Mouse (Mus musculus): ENCODE results near the gene Capns1. TPM values are rescaled to one million over a fixed set of nuclear protein-coding genes. Genes with fewer than 3 reads are reported as not detected.
"Not testable (repeated sequence)": the region's sequence is repeated elsewhere in the genome, so short reads cannot be mapped to it uniquely, and the experiment has no call there.

Capns1 gene
- polyA plus RNA-seq (2016; fragmentation: Nextera tagmentation; extraction: Ambion mirVana), result 52.1 and 55.5 TPM in 2 replicates

DNA sequence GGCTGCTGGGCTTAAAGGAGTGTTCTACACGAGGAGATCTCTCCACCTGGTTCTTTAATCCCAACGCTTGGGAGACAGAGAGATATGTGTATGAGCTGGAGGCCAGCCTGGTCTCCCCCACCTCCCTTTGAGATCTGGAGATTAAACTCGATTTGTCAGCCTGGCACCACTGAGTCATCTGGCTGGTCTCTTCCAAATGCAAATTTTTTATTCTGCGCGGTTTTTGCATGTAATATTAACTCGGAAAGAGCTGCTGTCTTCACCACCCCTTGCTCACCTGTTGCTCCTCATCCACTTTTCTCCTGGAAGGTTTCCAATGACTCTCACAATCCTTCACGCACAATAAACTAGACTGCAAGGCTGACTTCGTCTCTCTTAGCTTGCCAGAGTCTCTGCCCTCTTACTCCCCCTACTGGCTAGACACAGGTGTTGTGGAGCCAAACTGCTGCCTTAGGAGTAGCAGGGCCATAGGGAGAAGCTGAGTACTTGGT lies at the start of gene Capns1:
Gene Capns1, minus strand, starts transcription at position 331 of the 491 bp plus-strand sequence.
- Histone ChIP-seq H3K27ac (replicated peaks) (no peak within 1 kb of the TSS), H3K4me1 (peaks cover 16% of the 10 kb centered on the region), H3K9me3 (replicated peaks) (no peaks in the 10 kb centered on the region), H3K36me3 (no peaks in the 10 kb centered on the region), H3K4me3 (peak within 1 kb of the TSS; percentile 23; the same call in 1 of the 2 replicates), H3K27me3 (ENCODE audit: low read depth, poor library complexity, severe bottlenecking) (no peaks in the 10 kb centered on the region)
- peak; percentile 70 for DNase-seq (ENCODE audit: low spot score)
- 12% methylated on average over 8 of the region's 8 CpGs for WGBS

DNA sequence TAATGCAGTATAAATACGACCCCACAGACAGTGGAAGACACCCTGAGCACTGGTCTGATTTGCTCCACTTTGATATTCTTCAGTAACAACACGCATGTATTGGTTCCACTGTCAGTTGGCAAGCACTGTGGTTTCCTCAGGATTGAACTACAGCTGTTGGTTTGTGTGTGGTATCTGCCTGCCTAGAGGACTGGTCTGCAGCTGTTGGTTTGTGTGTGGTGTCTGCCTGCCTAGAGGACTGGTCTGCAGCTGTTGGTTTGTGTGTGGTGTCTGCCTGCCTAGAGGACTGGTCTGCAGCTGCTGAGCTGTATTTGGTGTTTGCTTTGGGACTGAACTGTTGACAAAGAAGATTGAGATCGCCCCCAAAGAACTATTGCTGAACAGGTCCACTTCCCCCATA lies 38.8 kb upstream of the Capns1 start:
- WGBS, result 95% methylated on average over 3 of the region's 3 CpGs
- not testable (repeated sequence) for H3K27ac ChIP-seq (replicated peaks); H3K27me3 ChIP-seq (ENCODE audit: low read depth, poor library complexity, severe bottlenecking); DNase-seq (ENCODE audit: low spot score); H3K9me3 ChIP-seq (replicated peaks); H3K4me3 ChIP-seq
- peaks cover 57% of the 10 kb centered on the region for H3K36me3 ChIP-seq
- H3K4me1 ChIP-seq, result peaks cover 13% of the 10 kb centered on the region

DNA sequence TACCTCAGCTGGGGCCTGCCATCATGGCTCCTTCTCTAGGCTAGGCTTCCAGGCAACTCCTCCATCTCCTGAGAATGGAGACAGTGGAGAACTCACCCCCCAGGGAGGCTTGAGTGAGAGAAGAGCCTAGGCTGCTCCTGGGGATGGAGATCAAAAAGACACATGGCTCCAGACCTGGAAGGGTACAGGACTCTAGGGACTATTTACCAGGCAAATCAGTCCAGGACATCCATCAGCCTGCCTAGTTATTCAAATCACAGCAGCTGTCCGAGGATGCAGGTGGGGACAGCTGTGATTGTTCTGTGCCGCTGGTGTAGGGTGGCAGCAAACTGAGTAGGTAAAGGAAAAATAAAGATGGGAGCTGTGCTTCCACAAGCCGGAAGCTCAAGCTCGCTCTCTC lies 37.0 kb upstream of the Capns1 start, which contains the start of gene Ovol3:
Gene Ovol3, minus strand, starts transcription at position 101 of the 400 bp plus-strand sequence.
- Histone ChIP-seq H3K9me3 (replicated peaks) (no peaks in the 10 kb centered on the region), H3K27me3 (ENCODE audit: low read depth, poor library complexity, severe bottlenecking) (no peaks in the 10 kb centered on the region), H3K4me3 (no peak within 1 kb of the TSS), H3K4me1 (peaks cover 19% of the 10 kb centered on the region), H3K27ac (replicated peaks) (no peak within 1 kb of the TSS), H3K36me3 (peaks cover 39% of the 10 kb centered on the region)
- WGBS, result 91% methylated on average over 4 of the region's 4 CpGs
- DNase-seq (ENCODE audit: low spot score), result no peak

DNA sequence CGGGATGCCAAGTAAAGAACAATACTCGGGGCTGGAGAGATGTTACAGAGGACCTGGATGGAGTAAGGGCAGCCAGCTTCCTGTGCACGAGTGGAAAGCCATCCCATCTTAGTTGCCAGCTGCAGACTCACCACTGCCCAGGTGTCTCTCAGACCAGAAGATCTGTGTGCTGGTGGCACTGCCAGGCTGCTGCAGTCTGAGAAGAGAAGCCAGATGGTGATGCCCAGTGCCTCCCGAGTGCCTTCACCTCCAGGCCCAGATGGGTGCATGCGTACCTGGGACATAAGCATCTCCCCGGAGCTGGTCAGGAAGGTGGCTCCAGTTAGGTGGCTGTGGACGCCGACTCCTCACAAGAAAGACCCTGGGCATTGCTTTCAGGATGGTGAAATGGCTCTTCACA lies 36.5 kb upstream of the Capns1 start:
- H3K9me3 ChIP-seq (replicated peaks), result no peaks in the 10 kb centered on the region
- DNase-seq (ENCODE audit: low spot score), result no peak
- H3K4me1 ChIP-seq, result peaks cover 22% of the 10 kb centered on the region
- H3K36me3 ChIP-seq, result peaks cover 34% of the 10 kb centered on the region
- H3K4me3 ChIP-seq, result no peak overlapping the region
- WGBS, result 89% methylated on average over 8 of the region's 8 CpGs
- H3K27me3 ChIP-seq (ENCODE audit: low read depth, poor library complexity, severe bottlenecking), result no peaks in the 10 kb centered on the region
- H3K27ac ChIP-seq (replicated peaks), result no peak overlapping the region

DNA sequence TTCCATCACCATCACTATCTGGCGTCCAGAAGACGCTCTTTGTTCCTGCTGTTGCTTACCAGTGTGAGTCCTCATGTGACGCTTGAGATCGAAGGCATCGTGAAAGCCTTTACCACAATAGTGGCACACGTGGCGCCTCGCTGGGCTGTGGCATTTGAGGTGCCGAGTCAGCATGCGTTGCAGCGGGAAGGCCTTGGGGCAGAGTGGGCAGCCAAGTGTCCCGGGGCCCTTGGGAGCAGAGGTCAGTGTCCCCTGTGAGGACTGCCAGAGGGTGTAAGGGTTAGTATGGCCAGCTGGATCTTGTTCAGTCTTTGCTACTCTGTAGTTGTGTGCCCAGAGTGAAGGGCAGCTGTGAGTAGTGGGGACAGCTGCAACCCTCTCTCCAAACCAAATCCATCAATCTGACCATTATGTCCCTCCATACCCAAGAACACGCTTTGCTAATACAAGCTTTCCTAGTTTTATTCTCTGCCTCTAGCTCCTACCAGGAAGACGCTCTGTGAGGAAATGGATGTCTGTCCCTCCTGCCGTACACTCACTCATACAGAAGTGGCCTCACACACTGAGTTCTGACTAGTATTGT lies 35.8 kb upstream of the Capns1 start:
- 94% methylated on average over 15 of the region's 15 CpGs for WGBS
- H3K4me1 ChIP-seq, result peaks cover 22% of the 10 kb centered on the region
- H3K27ac ChIP-seq (replicated peaks), result no peak overlapping the region
- no peak for DNase-seq (ENCODE audit: low spot score)
- H3K27me3 ChIP-seq (ENCODE audit: low read depth, poor library complexity, severe bottlenecking), result no peaks in the 10 kb centered on the region
- H3K9me3 ChIP-seq (replicated peaks), result no peaks in the 10 kb centered on the region
- peaks cover 33% of the 10 kb centered on the region for H3K36me3 ChIP-seq
- no peak overlapping the region for H3K4me3 ChIP-seq

DNA sequence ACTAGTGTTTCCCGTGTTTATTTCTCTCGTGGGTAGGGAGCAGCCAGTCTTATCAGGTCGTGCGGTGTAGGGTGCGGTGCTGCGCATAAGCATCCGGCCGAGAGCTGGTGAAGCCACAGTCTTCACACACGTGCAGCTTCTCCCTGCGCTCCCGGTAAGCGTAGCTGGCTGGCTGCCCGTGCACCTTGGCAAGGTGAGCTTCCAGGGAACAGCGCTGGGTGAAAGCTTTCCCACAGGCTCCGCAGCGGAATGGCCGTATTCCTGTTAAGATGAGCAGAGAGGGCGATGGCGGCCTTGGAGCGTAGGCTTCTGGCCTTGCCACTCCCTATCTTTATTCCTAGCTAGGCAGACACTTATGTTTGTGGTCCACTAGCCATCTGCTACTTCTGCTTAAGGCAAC lies 34.8 kb upstream of the Capns1 start:
- no peak for DNase-seq (ENCODE audit: low spot score)
- no peaks in the 10 kb centered on the region for H3K27me3 ChIP-seq (ENCODE audit: low read depth, poor library complexity, severe bottlenecking)
- H3K9me3 ChIP-seq (replicated peaks), result no peaks in the 10 kb centered on the region
- peaks cover 22% of the 10 kb centered on the region for H3K4me1 ChIP-seq
- no peak overlapping the region for H3K27ac ChIP-seq (replicated peaks)
- 88% methylated on average over 20 of the region's 20 CpGs for WGBS
- peak overlapping the region; percentile 83 for H3K4me3 ChIP-seq
- H3K36me3 ChIP-seq, result peaks cover 38% of the 10 kb centered on the region

DNA sequence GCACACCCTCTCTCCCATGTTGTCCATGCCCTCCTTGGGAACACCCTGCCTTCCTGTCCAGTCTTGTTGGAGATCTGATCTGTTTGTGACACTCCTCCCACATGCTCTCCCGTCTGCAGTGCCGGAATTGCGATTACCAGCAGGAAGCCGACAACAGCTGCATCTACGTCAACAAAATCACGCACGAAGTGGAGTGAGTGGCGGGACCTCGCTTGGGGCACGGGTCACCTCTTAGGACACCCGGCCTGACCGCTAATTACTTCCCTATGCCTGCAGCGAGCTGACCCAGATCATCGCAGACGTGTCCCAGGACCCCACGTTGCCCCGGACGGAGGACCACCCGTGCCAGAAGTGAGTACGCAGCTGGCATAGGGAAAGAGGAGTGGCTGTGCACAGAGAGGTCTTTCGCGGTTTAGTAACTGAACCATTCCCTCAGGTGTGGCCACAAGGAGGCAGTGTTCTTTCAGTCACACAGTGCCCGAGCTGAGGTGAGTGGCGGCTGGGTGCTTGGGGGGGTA lies 34.1 kb upstream of the Capns1 start:
- peak overlapping the region; percentile 83 for H3K4me3 ChIP-seq
- H3K27ac ChIP-seq (replicated peaks), result peak overlapping the region; percentile 96
- H3K4me1 ChIP-seq, result peaks cover 22% of the 10 kb centered on the region
- no peaks in the 10 kb centered on the region for H3K9me3 ChIP-seq (replicated peaks)
- peaks cover 45% of the 10 kb centered on the region for H3K36me3 ChIP-seq
- WGBS, result 8% methylated on average over 24 of the region's 24 CpGs
- peak; percentile 55 for DNase-seq (ENCODE audit: low spot score)
- no peaks in the 10 kb centered on the region for H3K27me3 ChIP-seq (ENCODE audit: low read depth, poor library complexity, severe bottlenecking)

DNA sequence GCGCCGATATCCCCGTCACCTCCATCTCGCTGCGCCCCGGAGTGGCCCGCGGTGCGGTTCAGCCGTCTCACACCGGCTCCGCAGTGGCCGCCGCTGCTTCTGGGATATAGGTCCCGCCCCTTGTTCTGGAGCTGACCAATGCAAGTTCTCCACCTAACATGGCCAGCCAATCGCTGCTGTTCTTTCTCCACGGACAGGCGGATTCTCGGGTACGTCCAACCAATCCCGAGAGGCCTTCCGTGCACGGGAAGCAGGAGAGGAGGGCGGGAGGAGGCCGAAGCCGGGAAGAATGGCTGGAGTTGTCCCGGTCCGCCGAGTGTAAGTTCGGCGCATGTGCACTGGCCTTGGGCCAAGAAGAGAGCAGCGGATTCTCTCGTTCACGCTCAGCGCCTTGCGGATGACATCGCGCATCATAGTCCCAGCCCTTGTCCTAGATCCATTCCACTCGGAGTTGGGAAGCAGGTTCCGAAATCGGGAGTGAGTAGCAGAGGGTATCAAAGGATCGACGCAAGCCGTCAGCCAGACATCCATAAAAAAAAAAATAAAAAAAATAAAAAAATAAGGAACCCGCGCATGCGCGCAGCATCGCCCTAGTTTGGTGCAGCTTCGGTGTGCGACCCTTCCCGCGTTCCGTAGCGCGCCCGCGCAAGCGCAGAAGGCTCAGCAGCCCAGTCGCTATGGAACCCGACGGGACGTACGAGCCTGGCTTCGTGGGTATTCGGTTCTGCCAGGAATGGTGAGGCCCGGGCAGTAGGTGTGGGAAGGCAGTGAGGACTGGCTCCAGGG lies 33.3 kb upstream of the Capns1 start, which contains the start of the genes Polr2i and Tbcb:
Gene Polr2i, plus strand, starts transcription at position 280 of the 786 bp plus-strand sequence.
Gene Tbcb, minus strand, starts transcription at position 604 of the 786 bp plus-strand sequence.
- peaks cover 54% of the 10 kb centered on the region for H3K36me3 ChIP-seq
- WGBS, result under 1% methylated on average over 67 of the region's 67 CpGs
- no peaks in the 10 kb centered on the region for H3K27me3 ChIP-seq (ENCODE audit: low read depth, poor library complexity, severe bottlenecking)

DNA sequence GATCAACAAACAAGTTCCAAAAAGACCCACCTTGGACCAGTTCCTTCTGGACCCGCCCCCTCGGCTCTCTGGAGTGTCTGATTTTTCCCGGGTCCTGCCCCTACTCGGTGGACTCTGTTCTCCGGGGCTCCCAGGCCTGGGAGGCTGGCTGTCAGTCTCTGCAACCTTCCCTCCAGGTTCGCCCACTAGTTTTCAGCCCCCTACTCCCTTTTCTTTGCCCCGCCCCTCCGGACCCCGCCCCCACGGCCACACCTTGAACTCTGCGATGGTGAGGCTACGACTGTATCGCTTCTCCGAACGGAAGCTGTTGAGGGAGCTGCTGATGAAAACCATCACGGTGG lies 32.7 kb upstream of the Capns1 start:
- DNase-seq (ENCODE audit: low spot score), result no peak
- peak overlapping the region; percentile 83 for H3K4me3 ChIP-seq
- no peaks in the 10 kb centered on the region for H3K9me3 ChIP-seq (replicated peaks)
- no peaks in the 10 kb centered on the region for H3K27me3 ChIP-seq (ENCODE audit: low read depth, poor library complexity, severe bottlenecking)
- peak overlapping the region; percentile 96 for H3K27ac ChIP-seq (replicated peaks)
- WGBS, result 1% methylated on average over 16 of the region's 16 CpGs
- peaks cover 59% of the 10 kb centered on the region for H3K36me3 ChIP-seq
- peaks cover 22% of the 10 kb centered on the region for H3K4me1 ChIP-seq

More for the DNA sequence above, 33.3 kb upstream of the Capns1 start, which contains the start of the genes Polr2i and Tbcb:
- peak; percentile 98 for DNase-seq (ENCODE audit: low spot score)
- no peaks in the 10 kb centered on the region for H3K9me3 ChIP-seq (replicated peaks)
- peak within 1 kb of the TSS; percentile 83 for H3K4me3 ChIP-seq
- peak within 1 kb of the TSS; percentile 96 for H3K27ac ChIP-seq (replicated peaks)
- H3K4me1 ChIP-seq, result peaks cover 22% of the 10 kb centered on the region

DNA sequence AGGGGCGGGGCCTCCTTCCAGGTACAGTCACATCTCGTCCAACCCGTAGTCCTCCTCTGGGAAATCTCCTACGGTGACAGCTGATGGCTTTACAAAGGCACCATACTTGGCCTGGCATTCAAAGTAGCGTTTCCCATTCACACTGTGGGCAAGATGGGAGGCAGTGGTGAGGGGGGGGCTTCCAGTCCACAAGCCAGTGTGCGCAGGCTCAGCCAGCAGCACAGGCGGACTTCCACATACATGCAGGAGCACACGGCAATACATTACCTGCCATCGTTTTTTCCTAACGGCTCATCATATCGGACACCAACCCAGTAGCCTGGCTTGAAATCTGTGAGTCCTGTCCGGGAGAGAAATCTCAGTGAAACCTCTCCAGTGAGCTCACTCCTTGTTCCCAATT lies 25.6 kb upstream of the Capns1 start:
- peaks cover 12% of the 10 kb centered on the region for H3K4me1 ChIP-seq
- H3K9me3 ChIP-seq (replicated peaks), result no peaks in the 10 kb centered on the region
- DNase-seq (ENCODE audit: low spot score), result no peak
- H3K27me3 ChIP-seq (ENCODE audit: low read depth, poor library complexity, severe bottlenecking), result no peaks in the 10 kb centered on the region
- peaks cover 69% of the 10 kb centered on the region for H3K36me3 ChIP-seq
- no peak overlapping the region for H3K4me3 ChIP-seq
- no peak overlapping the region for H3K27ac ChIP-seq (replicated peaks)
- 93% methylated on average over 12 of the region's 12 CpGs for WGBS

DNA sequence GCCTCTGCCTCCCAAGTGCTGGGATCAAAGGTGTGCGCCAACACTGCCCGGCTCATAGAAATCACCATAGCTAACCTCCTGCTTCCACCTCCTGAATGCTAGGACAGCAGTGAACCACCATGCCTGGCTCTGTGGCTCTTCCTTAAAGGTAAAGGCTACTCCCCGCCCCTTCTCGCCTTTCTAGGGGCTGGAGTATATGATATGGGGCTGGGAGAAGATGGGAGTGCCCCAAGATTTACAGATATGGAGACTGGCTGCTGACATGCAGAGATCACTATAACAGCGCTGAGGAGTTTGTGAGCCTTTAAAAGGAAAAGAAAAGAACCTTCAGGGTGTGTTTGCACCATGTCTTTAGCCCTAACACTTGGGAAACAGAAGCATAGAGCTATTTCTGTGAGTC lies 23.6 kb upstream of the Capns1 start:
- no peaks in the 10 kb centered on the region for H3K27me3 ChIP-seq (ENCODE audit: low read depth, poor library complexity, severe bottlenecking)
- 93% methylated on average over 5 of the region's 5 CpGs for WGBS
- H3K27ac ChIP-seq (replicated peaks), result no peak overlapping the region
- H3K9me3 ChIP-seq (replicated peaks), result no peaks in the 10 kb centered on the region
- no peak overlapping the region for H3K4me3 ChIP-seq
- peaks cover 52% of the 10 kb centered on the region for H3K36me3 ChIP-seq
- DNase-seq (ENCODE audit: low spot score), result no peak
- H3K4me1 ChIP-seq, result peaks cover 16% of the 10 kb centered on the region

DNA sequence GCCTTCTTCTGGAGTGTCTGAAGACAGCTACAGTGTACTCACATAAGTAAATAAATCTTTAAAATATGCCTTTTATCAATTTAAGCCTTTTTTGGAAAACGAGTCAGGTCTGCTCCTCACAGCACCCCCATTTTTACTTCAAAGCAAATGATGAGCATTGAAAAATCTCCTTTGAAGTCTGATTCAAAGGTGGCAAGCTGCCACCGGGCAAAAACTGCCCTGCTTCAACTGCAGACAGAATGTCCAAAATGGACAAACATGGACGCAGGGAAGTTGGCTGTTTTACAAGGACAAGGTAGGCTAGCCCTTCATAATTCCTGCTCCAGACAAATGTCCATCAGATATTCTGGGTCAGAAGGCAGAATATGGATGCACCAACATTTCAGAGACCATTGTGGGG lies 22.8 kb upstream of the Capns1 start:
- Histone ChIP-seq H3K4me1 (peaks cover 23% of the 10 kb centered on the region), H3K4me3 (no peak overlapping the region), H3K27ac (replicated peaks) (no peak overlapping the region), H3K36me3 (peaks cover 44% of the 10 kb centered on the region), H3K27me3 (ENCODE audit: low read depth, poor library complexity, severe bottlenecking) (no peaks in the 10 kb centered on the region), H3K9me3 (replicated peaks) (no peaks in the 10 kb centered on the region)
- no peak for DNase-seq (ENCODE audit: low spot score)
- WGBS, result 90% methylated on average over 3 of the region's 3 CpGs

DNA sequence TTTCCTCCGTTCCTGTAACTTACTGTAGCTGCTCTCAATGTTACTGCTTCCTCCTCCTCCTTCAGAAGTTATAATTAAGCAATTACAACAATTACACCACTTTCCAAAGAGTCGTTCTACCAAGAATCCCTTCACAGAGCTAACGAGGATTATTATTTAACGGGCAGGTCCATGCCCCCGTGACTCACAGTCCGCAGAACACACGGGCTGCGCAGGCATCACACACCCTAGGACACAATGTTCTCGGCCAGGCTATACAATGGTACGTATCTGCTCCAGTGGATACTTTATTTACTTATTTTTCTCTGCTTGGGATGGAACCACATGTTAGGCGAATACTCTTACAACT lies 21.4 kb upstream of the Capns1 start:
- Histone ChIP-seq H3K9me3 (replicated peaks) (no peaks in the 10 kb centered on the region), H3K27me3 (ENCODE audit: low read depth, poor library complexity, severe bottlenecking) (no peaks in the 10 kb centered on the region), H3K4me3 (peak overlapping the region; percentile 61), H3K27ac (replicated peaks) (peak overlapping the region; percentile 83; the same call in 1 of the 2 replicates), H3K36me3 (peaks cover 30% of the 10 kb centered on the region), H3K4me1 (peaks cover 24% of the 10 kb centered on the region)
- DNase-seq (ENCODE audit: low spot score), result no peak
- 24% methylated on average over 11 of the region's 11 CpGs for WGBS
